Mouse (Mus musculus): Measurements from ENCODE around the gene Neurod1. TPM values are rescaled to one million over a fixed set of nuclear protein-coding genes. Genes with fewer than 3 reads are reported as not detected.

The Neurod1 gene
- total RNA-seq (2017) = not detected in 2 replicates

- 0 out of 2 replicates have a peak, but pooled peaks have one; percentile 12 for ATAC-seq (replicated peaks; ENCODE audit: low read depth, poor library complexity, severe bottlenecking)
Observed at GRCm38 (mm10) chr2:79456575-79457349, at the start of gene Neurod1, which contains the start of gene Cerkl. TSS of gene Neurod1 (minus strand) at chr2:79456751. TSS of gene Cerkl (minus strand) at chr2:79456785.

DNA sequence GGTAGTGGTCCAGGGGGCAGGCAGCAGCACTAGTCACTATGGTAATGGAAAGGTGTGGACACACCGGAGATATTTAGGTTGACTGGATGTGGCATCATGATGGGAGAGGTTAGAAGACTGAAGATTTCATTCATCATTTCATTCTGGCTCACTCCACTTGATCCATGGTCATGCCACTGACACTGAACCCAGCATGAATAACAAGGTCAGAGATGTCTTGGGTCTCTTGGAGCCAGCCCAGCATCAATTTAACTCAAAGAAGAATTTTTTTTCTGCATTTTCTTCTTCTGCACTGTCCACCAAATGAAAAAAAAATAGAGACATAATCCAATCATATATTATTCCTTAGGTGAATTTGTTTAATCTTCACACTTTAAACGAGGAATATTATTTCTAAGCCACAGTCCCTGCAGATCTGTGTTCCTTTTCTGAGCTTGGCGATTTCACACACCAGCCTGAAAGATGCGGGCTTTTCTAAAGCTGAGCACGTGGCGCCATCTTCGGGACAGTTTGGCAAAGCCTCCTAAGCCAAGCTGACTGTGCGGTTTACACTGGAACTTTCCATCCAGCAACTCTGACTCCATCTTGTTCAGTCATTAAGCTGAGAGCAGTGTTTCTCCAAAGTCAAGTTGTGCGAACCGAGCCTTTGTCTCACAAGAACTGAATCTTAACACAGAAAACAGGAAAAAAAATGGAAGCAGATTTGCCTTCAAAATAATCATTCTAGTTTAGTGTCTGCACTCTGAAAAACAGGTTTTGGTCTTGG lies 42.6 kb upstream of the Neurod1 start:
- ATAC-seq (replicated peaks; ENCODE audit: low read depth, poor library complexity, severe bottlenecking) = peak; percentile 97

DNA sequence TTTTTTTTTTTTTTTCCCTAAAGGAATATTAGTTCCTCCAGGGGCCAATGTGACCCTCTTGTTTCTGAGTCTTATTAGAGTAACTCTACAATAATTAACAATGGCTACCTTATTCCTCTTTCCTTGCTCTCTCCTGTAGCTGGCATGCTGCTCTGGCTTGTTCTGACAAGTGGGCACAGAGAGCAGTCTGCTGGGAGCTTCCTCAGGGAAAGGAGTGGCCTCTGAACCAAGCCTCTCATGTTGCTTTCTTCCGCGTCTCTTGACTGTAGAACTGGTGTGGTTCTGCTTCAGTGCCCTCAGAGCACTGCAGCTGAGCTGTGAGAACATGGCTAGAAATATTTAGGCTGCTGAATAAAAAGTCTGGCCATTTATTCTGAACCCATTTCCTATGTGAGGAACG lies 28.6 kb upstream of the Neurod1 start:
- ATAC-seq (replicated peaks; ENCODE audit: low read depth, poor library complexity, severe bottlenecking) = no peak

DNA sequence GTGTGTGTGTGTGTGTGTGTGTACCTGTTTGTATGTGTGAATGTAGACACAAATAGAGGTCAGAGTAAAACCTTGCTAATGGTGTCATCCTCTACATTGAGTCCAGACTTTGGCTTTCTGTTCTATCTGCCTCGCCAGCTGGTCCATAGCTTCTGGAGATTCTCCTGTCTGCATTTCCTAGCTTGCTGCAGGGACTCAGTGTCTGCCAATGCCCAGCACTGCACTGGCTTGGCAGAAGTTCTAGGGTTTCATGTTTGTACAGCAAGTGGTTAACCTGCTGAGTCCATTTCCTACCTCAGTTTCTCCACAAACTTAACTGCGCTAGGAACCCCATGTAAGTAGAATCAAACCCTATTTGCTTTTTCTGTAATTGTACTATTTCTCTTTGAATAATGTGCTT lies 26.0 kb upstream of the Neurod1 start:
- ATAC-seq (replicated peaks; ENCODE audit: low read depth, poor library complexity, severe bottlenecking) = no peak

DNA sequence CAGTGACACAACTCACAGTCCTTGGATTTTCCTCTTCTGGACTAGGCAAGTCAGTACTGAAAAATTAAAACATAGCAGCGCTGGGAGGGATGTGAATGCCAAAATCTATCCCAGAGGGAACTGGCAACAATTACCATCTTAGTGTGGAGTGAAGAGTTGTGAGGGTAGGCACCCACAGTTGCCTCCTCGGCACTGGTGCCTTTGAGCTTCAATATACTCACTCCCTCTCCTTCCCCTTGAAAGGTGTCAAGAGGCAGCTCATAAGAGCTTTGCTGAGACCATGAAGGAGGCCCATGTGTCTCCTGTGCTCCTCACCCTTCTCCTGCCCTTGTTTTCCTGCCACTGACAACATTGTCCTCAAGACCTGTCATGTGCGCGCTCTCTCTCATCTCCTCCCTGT lies 5.9 kb upstream of the Neurod1 start:
- ATAC-seq (replicated peaks; ENCODE audit: low read depth, poor library complexity, severe bottlenecking) = no peak

GRCm38 (mm10) chr2:79461861-79462260 lies 5.3 kb upstream of the Neurod1 start:
- ATAC-seq (replicated peaks; ENCODE audit: low read depth, poor library complexity, severe bottlenecking) = no peak

DNA sequence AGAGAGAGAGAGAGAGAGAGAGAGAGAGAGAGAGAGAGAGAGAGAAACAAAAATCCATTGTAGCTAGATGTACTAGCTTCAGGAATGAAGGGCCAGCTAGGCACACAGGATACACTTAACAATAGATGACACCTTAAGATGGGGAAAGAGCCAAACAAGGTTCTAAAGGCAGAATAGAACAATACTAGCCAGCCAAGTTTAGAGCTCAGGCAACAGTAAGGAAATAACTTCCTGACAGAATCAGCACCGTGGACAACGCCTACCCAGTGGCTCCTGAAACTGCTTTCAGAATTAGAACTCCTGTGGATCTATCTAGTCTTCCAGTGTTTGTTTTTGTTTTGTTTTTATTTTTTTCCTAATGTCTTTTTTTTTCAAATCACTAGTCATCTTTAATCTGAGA lies 4.0 kb upstream of the Neurod1 start:
- ATAC-seq (replicated peaks; ENCODE audit: low read depth, poor library complexity, severe bottlenecking) = peak; percentile 63

- ATAC-seq (replicated peaks; ENCODE audit: low read depth, poor library complexity, severe bottlenecking) = no peak
Observed at GRCm38 (mm10) chr2:79460107-79460506, 3.6 kb upstream of the Neurod1 start.

DNA sequence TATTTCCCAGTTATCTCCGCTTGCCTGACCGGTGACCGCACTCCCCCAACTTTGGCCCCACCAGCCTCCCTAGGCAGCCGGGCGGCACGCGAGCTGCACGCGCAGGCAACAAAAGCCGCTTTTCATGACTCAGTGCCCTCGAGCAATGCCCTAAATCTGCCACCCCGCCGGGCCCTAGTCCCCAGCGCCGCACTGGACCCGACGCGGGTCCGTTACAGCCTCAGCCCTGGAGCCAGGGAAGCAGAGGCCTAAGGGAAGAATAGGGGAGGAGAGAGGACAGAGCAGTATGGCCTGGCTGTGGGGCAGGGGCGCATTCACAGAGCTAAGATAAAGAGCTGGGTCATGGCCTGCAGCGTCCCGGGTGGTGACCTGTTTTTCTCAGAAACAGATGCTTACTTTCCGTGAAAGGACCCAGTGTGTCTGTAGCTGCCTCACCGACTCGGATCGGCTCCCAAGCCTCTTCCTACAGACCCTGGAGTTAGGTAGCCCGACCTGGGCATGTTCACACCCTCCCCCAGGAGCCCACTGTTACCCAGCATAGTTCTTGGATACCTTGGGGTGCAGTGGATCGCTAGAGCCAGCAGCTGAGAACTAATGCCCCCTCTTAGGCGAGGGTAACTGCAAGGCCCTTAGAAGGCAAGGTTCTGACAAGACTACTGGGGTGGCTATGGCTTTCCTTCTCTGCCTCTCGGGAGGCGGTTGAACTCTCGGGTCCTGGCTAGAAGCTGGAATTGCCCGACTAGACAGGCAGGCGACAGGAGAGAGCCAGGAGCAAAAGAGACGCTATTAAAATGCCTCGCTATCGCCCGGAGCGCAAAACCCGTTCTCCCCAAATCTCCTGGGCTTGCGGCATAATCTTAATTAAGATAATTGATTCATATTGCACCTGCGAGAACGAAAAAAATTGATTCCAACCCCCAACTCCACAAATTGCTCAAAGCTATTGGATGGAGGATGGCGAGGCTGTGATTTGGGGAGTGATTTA lies 2.8 kb upstream of the Neurod1 start:
- ATAC-seq (replicated peaks; ENCODE audit: low read depth, poor library complexity, severe bottlenecking) = no peak

DNA sequence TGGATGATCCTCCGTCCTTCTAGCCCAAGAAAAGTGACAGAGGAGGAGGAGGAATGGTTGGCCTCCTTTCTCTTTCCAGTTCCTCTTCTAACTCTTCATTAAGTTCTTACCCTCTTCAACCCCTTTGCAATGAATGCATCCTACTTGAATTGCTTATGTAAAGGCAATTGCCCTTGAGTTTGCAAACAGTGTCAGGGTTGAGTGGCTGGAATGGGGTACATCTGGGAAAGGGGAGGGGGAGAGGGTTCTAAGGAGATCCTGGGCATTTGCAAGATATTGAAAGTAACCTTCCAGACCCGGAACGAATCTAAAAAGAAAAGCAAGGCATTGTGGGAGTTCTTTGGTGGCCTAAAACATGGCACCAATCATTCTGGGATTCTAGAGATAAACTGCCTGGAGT lies 1.4 kb upstream of the Neurod1 start:
- no peak for ATAC-seq (replicated peaks; ENCODE audit: low read depth, poor library complexity, severe bottlenecking)

- no peak for ATAC-seq (replicated peaks; ENCODE audit: low read depth, poor library complexity, severe bottlenecking)
Observed at GRCm38 (mm10) chr2:79457434-79457833, 883 bp upstream of the Neurod1 start.

GRCm38 (mm10) chr2:79455646-79456045 lies 905 bp downstream of the Neurod1 start:
- ATAC-seq (replicated peaks; ENCODE audit: low read depth, poor library complexity, severe bottlenecking) = no peak

DNA sequence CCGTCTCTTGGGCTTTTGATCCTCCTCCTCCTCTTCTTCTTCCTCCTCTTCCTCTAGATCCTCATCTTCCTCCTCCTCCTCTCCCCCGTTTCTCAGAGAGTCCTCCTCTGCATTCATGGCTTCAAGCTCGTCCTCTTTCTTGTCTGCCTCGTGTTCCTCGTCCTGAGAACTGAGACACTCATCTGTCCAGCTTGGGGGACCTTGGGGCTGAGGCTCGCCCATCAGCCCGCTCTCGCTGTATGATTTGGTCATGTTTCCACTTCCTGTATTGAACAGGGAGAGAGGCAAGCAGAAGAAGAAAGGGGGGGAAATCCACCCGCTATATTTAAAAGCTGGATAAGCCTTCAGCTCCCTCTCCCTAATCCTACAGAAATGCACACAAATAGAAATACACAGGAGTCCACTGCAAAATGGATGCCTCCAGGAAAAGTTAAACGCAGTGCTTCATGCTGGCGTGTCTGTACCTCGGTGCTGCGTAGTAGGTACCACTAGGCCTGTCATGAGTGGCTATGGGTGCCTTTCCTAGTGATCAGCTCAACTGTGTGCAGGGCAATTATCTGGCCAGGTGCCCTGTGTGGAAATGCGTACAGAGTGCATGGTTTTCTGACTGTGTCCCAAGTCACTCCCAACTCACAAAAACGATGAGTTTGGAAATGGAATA lies 1.6 kb downstream of the Neurod1 start:
- ATAC-seq (replicated peaks; ENCODE audit: low read depth, poor library complexity, severe bottlenecking) = no peak

DNA sequence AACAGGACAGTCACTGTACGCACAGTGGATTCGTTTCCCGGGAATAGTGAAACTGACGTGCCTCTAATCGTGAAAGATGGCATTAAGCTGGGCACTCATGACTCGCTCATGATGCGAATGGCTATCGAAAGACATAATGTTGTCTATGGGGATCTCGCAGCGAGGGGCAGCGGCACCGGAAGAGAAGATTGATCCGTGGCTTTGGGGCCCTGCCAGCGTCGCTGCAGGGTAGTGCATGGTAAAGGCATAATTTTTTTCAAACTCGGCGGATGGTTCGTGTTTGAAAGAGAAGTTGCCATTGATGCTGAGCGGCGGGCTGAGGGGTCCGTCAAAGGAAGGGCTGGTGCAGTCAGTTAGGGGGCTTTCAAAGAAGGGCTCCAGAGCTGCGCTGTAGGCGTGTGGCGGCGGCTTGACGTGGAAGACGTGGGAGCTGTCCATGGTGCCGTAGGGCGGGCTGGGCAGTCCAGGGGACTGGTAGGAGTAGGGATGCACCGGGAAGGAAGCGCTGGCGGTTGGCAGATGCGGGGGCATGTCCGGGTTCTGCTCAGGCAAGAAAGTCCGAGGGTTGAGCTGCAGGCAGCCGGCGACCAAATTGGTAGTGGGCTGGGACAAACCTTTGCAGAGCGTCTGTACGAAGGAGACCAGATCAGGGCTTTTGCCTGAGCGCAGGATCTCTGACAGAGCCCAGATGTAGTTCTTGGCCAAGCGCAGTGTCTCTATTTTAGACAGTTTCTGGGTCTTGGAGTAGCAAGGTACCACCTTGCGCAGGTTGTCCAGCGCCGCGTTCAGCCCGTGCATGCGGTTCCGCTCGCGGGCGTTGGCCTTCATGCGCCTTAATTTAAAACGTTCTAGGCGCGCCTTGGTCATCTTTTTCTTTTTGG lies 2.4 kb downstream of the Neurod1 start:
- ATAC-seq (replicated peaks; ENCODE audit: low read depth, poor library complexity, severe bottlenecking) = peak; percentile 93

GRCm38 (mm10) chr2:79451438-79451837 lies 5.1 kb downstream of the Neurod1 start:
- ATAC-seq (replicated peaks; ENCODE audit: low read depth, poor library complexity, severe bottlenecking) = no peak

- ATAC-seq (replicated peaks; ENCODE audit: low read depth, poor library complexity, severe bottlenecking) = no peak
Observed at GRCm38 (mm10) chr2:79450684-79451394, 5.7 kb downstream of the Neurod1 start.

- ATAC-seq (replicated peaks; ENCODE audit: low read depth, poor library complexity, severe bottlenecking) = no peak
Observed at GRCm38 (mm10) chr2:79449371-79449770, 7.2 kb downstream of the Neurod1 start.

DNA sequence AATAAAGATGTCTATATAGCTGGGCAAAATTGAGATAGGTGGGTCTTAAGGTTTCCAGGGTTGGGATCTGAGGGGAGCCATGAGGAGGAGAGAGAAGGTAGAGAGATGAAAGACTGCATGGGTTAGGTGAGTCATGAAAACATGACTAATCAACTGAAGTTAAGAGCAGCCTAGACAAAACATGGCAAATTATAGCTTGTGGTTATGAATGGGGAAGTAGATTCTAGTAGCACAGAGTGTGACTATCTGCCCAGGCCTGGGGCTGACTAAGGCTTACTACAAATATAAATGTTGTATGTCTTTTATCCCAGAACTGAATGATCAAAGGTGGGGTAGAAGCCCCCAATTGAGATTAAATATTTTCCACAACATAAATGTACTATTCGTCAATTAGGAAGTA lies 9.4 kb downstream of the Neurod1 start:
- ATAC-seq (replicated peaks; ENCODE audit: low read depth, poor library complexity, severe bottlenecking) = peak; percentile 97
